Mouse (Mus musculus) hindbrain, embryonic 12.5 days (tissue): ENCODE measurements around the gene Rbms1. TPM values are rescaled to one million over a fixed set of nuclear protein-coding genes. Genes with fewer than 3 reads are reported as not detected.

Experiments
- ATAC-seq: fragments of 200-750 bp; cut with Nextera tagmentation; 2 replicates; pipeline ENCODE4 v1.8.0; 2017; ENCODE audit warnings: moderate TSS enrichment; ENCODE audit not compliant: low FRiP score
- H3K27ac ChIP-seq: fragments of 300-500 bp; sonication (generic); 2 replicates; pipeline ENCODE4 v1.5.1; 2016; ENCODE audit warnings: mild to moderate bottlenecking
- H3K27me3 ChIP-seq: fragments of 300-500 bp; sonication (generic); 2 replicates; pipeline ENCODE4 v1.6.1; 2016; ENCODE audit warnings: mild to moderate bottlenecking
- H3K36me3 ChIP-seq: fragments of 300-500 bp; sonication (generic); 2 replicates; pipeline ENCODE4 v1.6.1; 2016; ENCODE audit warnings: mild to moderate bottlenecking
- H3K4me1 ChIP-seq: fragments of 300-500 bp; sonication (generic); 2 replicates; pipeline ENCODE4 v1.6.1; 2016
- H3K4me2 ChIP-seq: fragments of 300-500 bp; sonication (generic); replicated peaks from 2 replicates; pipeline ENCODE4 v1.6.1; 2016; ENCODE audit warnings: mild to moderate bottlenecking
- H3K4me3 ChIP-seq: fragments of 300-500 bp; sonication (generic); 2 replicates; pipeline ENCODE4 v1.5.1; 2016; ENCODE audit warnings: mild to moderate bottlenecking
- H3K9ac ChIP-seq: fragments of 300-500 bp; sonication (generic); 2 replicates; pipeline ENCODE4 v1.6.1; 2016; ENCODE audit warnings: mild to moderate bottlenecking, moderate library complexity
- H3K9me3 ChIP-seq: fragments of 300-500 bp; sonication (generic); replicated peaks from 2 replicates; pipeline ENCODE4 v1.6.1; 2016; ENCODE audit warnings: mild to moderate bottlenecking
- WGBS: fragments of 180-500 bp; shearing (Covaris S2); methylation state at CpG from one replicate; pipeline ENCODE4 v1.1.7; 2016; 5-methylcytosine and 5-hydroxymethylcytosine counted together
- polyA plus RNA-seq: library from polyadenylated mRNA; unstranded; fragments of >200 nt; fragmentation: Nextera tagmentation; extraction: Ambion mirVana; gene quantifications from 2 replicates; pipeline ENCODE4 v1.2.1, GENCODE M21; 2016

The Rbms1 gene
- 74.1 and 77.4 TPM in 2 replicates for polyA plus RNA-seq

DNA sequence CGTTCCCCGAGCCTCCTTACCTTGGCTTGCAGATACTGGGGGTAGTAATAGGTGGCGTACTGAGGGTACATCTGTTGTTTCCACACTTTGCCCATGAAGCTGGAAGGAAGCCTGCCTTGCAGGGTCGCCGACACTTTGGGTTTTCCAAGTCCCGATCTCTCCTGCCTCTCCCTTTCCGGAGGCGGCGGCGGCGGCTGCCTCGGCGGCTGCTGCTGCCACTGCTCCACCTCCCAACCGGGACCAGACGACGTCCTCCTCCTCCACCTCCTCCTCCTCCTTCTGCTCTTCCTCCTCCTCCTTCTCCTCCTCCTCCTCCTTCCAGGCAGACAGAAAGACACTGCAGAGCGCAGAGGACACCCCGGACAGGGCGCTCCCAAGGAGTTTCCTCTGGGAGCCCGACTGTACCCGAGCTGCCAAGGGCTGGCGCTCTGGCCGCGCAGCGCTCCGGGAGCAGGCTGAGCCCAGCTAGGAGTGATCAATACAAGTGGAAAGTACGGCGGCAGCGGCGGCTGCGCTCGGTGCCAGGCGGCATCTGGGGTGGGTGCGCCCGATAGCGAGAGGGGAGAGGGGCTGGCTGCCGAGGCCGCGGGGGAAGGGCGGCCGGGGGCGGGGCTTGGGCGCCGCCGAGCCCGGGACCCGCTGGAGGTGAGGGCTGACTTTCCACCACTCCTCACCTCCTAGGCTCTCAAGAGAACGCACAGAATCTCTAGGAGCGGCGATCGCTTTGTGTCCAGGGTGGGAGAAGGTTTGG lies at the start of gene Rbms1:
Rbms1 (minus strand) TSS at position 522 of the 751 bp plus-strand sequence.
- Histone ChIP-seq H3K36me3 (no peaks in the 10 kb centered on the region), H3K27me3 (0 out of 2 replicates have a peak, but pooled peaks cover 2% of the 10 kb centered on the region), H3K27ac (peak within 1 kb of the TSS; percentile 95), H3K4me3 (peak within 1 kb of the TSS; percentile 78), H3K9ac (peak within 1 kb of the TSS; percentile 84), H3K4me1 (peaks cover 13% of the 10 kb centered on the region), H3K4me2 (peak within 1 kb of the TSS; percentile 82), H3K9me3 (no peaks in the 10 kb centered on the region)
- WGBS = 1% methylated on average over 40 of the region's 51 CpGs
- ATAC-seq = peak; percentile 87

DNA sequence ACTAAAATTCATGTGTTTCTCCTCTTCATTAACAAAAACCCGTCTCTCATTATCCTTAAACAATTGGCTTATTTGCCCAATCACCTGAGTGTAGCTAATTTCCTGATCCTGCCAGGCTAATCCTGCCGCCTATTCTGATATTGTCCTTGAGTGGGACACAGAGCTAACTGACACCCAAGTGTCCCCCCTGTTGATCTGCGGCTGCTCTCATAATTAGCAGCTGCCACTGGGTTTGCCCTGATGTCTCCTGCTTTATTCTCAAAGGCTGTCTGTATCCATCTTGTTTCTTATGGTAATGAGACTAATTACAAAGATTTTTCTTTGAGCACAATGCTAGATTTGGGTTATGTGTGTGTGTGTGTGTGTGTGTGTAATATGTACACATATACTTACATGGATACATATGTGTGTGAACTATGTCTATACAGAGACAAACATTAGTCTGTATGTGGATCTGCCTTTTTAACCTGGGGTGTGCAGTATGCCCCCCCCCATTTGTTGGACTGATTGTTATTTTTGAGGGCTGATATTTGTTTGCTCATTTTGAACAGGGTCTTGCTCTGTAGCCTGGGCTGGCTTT lies 49.3 kb upstream of the Rbms1 start:
- H3K36me3 ChIP-seq = no peaks in the 10 kb centered on the region
- H3K4me3 ChIP-seq = no peak overlapping the region
- H3K9ac ChIP-seq = no peak overlapping the region
- 41% methylated on average over 3 of the region's 3 CpGs for WGBS
- H3K9me3 ChIP-seq = no peaks in the 10 kb centered on the region
- peak; percentile 71 for ATAC-seq
- no peaks in the 10 kb centered on the region for H3K4me1 ChIP-seq
- no peak overlapping the region for H3K4me2 ChIP-seq
- H3K27me3 ChIP-seq = no peaks in the 10 kb centered on the region
- 0 out of 2 replicates have a peak overlapping the region, but pooled peaks have one; percentile 12 for H3K27ac ChIP-seq

DNA sequence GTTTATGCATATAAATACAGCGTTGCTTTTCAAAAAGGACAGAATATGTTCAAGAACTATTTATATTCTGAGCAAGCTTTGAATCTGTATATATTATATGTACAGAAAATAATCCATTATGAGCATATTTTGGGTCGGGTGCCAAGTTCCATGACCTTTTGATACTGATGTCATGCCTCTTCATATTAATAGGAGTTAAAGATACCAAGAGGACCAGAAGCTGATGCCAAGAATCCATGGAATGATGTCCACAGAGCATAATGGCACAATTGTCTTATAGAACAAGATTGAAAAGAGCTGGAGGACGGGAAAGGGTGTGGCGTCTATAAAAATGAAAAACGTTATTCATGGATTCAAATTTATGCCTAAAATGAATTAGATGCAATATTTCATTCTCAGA lies 23.3 kb upstream of the Rbms1 start:
- no peak for ATAC-seq
- Histone ChIP-seq H3K9me3 (no peaks in the 10 kb centered on the region), H3K9ac (no peak overlapping the region), H3K4me2 (no peak overlapping the region), H3K27me3 (no peaks in the 10 kb centered on the region), H3K36me3 (no peaks in the 10 kb centered on the region), H3K4me3 (no peak overlapping the region), H3K4me1 (no peaks in the 10 kb centered on the region), H3K27ac (no peak overlapping the region)
- 80% methylated on average over 5 of the region's 5 CpGs for WGBS

DNA sequence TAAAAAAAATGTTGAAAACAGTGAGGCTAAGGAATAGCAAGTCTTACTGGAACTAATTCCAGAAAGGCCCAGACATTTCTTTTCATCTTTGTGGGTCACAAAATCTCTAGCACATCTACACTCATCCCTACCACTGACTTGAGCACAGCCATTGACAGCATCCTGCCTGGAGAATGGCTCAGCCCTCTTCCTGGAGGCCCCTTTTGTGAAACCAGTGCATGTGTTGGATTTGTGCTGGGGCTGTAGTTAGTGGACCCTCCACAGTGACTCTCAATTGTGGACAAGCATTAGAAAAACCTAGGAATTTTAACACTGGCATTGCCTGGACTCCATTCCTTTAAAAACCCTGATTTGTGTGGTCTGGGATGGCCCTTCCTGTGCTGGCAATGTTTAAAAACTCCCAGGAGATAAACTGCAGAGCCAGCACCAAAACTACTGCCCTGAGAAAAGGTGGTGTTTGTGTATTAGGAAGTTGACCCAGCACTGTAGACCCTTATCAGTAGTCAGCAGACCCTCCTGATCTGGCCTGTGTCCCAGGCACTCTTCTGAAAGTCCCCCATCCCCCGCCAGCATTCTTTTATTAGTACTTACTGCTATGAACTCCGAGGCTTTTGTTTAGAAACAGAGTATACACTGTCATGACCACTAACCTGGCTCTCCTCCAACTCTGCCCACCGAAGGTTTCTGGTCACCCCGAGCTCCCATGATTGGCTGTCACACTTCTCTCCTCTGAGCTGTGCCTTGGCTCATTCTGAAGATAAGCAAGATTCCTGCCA lies 15.7 kb upstream of the Rbms1 start:
- Histone ChIP-seq H3K9me3 (no peaks in the 10 kb centered on the region), H3K9ac (no peak overlapping the region), H3K27me3 (no peaks in the 10 kb centered on the region), H3K36me3 (no peaks in the 10 kb centered on the region), H3K27ac (no peak overlapping the region), H3K4me3 (no peak overlapping the region), H3K4me2 (no peak overlapping the region), H3K4me1 (peaks cover 5% of the 10 kb centered on the region; the same call in 1 of the 2 replicates)
- peak; percentile 66 for ATAC-seq
- 37% methylated on average over 4 of the region's 4 CpGs for WGBS

DNA sequence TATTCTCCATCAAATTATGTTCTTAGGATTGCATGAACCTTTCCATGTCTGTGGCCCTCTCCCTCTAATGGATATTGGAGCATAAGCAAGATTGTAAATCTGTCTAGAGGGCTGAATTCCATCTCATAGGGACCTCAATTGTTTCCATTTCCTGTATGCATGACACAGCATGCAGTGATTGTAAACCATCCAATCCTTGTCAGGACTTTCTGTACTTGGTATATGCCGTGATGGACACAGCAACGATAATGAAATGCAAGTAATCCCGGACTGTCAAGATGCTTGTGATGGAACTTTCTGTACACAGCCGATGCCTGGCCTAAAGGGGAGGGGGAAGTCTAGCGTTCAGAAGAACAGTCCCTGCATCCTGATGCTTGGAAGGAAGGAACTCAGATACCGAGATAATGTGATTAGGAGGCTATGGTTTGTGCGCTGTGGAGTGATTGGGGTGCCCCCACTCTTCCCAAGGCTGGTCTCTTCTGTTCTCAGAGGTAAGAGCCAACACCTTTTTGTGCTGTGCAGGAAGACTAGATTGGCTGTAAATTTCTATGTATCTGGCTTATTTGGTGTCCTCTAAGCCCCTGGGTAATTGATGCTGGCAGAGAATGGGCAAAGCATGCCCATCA lies 9.3 kb upstream of the Rbms1 start:
- Histone ChIP-seq H3K4me3 (no peak overlapping the region), H3K9me3 (no peaks in the 10 kb centered on the region), H3K4me1 (no peaks in the 10 kb centered on the region), H3K36me3 (no peaks in the 10 kb centered on the region), H3K27me3 (no peaks in the 10 kb centered on the region), H3K27ac (no peak overlapping the region), H3K9ac (no peak overlapping the region), H3K4me2 (no peak overlapping the region)
- 81% methylated on average over 7 of the region's 7 CpGs for WGBS
- no peak for ATAC-seq

DNA sequence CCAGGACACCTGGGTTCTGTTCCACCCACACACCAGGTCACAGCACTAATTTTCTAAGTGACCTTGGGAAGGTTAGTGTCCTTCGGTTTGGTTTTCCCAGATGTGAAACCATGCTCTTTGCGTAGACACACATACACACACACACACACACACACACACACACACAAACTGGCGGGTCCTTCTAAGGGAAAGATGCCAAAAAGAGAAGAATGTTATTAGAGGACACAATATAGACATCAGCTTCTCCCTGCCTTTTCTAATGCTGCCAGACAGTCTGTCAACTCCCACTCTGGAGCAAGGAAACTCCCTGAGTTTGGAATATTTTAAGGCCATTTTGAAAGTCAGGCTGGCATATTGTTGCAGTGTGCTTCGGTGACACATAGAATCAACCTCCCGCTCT lies 624 bp upstream of the Rbms1 start:
- WGBS = 12% methylated on average over 5 of the region's 5 CpGs
- H3K36me3 ChIP-seq = no peaks in the 10 kb centered on the region
- no peaks in the 10 kb centered on the region for H3K9me3 ChIP-seq
- H3K4me1 ChIP-seq = peaks cover 13% of the 10 kb centered on the region
- peak overlapping the region; percentile 82 for H3K4me2 ChIP-seq
- peak overlapping the region; percentile 78 for H3K4me3 ChIP-seq
- peak overlapping the region; percentile 84; the same call in 1 of the 2 replicates for H3K9ac ChIP-seq
- ATAC-seq = no peak
- H3K27ac ChIP-seq = peak overlapping the region; percentile 95; the same call in 1 of the 2 replicates
- H3K27me3 ChIP-seq = 0 out of 2 replicates have a peak, but pooled peaks cover 2% of the 10 kb centered on the region

DNA sequence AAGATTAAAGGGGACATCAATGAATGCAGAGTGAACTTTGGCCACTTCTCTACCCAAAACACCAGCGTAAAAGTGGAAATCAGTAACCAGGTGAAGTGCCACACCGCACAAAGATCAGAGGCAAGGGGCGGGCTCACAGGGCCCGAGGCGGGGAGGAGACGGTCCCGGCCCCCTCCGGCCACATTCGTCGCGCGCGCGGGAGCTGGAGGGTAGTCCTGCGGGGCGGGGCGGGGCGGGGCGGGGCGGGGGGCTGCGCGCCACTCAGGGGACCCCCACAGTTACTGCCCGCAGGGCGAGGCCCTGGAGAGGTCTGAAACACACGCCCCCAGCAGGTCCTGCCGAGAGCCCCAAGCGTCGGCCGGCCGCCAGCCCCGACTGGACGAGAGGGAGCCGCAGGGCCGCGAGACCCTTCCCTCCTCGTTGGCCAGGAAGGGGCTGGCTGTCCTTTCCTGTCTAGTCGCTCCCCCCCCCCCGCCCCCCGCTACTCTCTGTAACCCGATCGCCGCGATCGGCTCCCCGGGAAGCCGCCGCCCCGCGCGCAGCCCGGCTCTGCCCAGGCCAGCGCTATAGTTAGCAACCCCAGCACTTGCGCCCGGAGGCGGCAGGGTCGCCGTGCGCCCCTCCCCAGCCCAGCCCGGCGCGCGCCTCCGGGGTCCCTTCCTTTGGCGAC lies 856 bp downstream of the Rbms1 start:
- Histone ChIP-seq H3K27ac (peak overlapping the region; percentile 95), H3K9ac (peak overlapping the region; percentile 84), H3K4me2 (peak overlapping the region; percentile 82), H3K36me3 (no peaks in the 10 kb centered on the region), H3K9me3 (no peaks in the 10 kb centered on the region), H3K27me3 (0 out of 2 replicates have a peak, but pooled peaks cover 2% of the 10 kb centered on the region), H3K4me3 (peak overlapping the region; percentile 78), H3K4me1 (peaks cover 13% of the 10 kb centered on the region)
- WGBS = under 1% methylated on average over 45 of the region's 64 CpGs
- ATAC-seq = peak; percentile 90

DNA sequence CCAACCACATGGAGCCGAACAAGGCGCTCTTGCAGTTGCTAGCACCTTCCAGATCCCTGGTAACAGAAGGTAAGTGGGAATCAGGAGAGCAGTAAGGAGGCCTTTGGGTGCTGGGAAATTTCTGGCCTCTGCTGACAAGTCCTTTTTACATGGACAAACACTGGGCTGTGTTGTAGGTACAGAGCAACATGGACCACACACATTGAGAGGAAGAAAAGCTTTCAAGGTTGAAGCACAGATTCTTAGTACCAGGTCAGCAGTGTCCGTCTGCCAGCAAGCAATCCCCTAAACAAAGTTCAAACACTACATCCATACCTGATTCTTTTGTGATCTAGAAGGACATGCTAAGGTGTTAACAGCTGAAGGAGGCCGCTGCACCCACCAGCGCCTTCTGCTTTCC lies 1.7 kb downstream of the Rbms1 start:
- H3K4me1 ChIP-seq = peaks cover 13% of the 10 kb centered on the region
- 0 out of 2 replicates have a peak, but pooled peaks cover 2% of the 10 kb centered on the region for H3K27me3 ChIP-seq
- H3K9me3 ChIP-seq = no peaks in the 10 kb centered on the region
- H3K4me2 ChIP-seq = peak overlapping the region; percentile 82
- peak overlapping the region; percentile 78 for H3K4me3 ChIP-seq
- peak overlapping the region; percentile 40; the same call in 1 of the 2 replicates for H3K27ac ChIP-seq
- ATAC-seq = no peak
- no peaks in the 10 kb centered on the region for H3K36me3 ChIP-seq
- peak overlapping the region; percentile 43 for H3K9ac ChIP-seq
- WGBS = 42% methylated on average over 5 of the region's 5 CpGs

DNA sequence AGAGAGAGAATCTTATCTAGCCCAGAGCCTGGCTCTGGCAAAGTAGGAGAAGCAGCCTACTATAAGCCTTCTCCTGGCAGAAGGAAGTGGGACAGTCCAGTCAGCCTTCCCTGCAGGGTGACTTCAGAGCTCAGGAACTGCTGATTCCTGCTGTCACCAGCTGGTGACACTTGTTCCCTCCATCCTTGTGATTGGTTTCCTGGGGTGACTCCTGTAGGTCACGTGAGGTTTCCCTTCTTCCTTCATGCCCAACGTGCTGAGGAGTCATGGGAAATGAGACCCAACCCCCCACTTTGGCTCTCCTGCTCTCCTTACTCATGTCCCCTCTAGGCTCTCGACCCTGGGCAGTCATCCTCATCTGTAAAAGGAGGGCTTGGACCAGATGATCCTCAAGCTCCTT lies 14.8 kb downstream of the Rbms1 start:
- no peak overlapping the region for H3K9ac ChIP-seq
- no peaks in the 10 kb centered on the region for H3K36me3 ChIP-seq
- no peaks in the 10 kb centered on the region for H3K4me1 ChIP-seq
- no peak overlapping the region for H3K4me3 ChIP-seq
- no peak overlapping the region for H3K4me2 ChIP-seq
- 45% methylated on average over 3 of the region's 3 CpGs for WGBS
- no peak for ATAC-seq
- H3K9me3 ChIP-seq = no peaks in the 10 kb centered on the region
- H3K27ac ChIP-seq = no peak overlapping the region
- no peaks in the 10 kb centered on the region for H3K27me3 ChIP-seq

DNA sequence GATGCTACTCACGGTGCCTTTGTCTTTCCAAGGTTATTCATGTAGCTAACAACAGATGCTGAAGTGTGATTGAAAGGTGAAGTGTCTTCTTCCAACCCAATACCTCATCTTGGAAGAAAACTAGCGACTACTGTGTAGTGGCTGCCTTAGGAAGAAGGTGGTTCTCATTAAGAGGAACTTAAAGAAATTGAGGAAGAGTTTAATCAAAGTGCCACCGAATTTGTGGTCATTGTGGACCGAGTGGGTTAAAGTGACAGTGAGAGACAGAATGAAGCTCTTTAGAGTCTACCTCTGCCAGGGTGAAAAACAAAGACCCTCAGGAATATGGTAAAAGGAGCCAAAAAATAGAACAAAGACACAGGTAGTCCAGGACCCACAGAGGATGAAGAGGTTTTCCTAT lies 15.2 kb downstream of the Rbms1 start:
- ATAC-seq = no peak
- 89% methylated on average over 4 of the region's 4 CpGs for WGBS
- no peaks in the 10 kb centered on the region for H3K36me3 ChIP-seq

DNA sequence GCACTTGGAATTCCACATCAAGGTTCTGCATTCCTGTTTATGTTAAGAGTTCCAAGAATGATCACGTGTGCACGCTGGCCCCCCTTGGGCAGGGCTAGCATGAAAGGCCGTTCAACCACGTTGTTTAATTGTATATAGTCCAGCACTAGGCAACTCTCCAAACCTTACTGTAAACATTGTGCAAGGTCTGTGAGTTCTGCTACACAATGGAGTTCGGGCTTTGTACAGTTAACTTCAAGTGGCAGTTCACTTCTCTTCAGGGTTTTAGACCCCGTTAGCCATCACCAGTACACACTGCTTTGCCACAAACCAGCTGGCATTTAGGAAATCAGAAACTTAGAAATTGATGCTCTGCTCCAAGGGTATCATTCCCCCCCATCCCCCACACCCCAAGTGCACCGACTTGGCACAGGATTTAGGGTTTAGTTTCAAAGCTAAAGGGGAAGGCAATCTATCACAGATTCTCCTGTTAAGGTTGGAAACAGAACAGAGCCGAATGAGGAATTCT lies 22.5 kb downstream of the Rbms1 start:
- Histone ChIP-seq H3K4me1 (no peaks in the 10 kb centered on the region; the same call in 1 of the 2 replicates), H3K4me2 (no peak overlapping the region), H3K27ac (0 out of 2 replicates have a peak overlapping the region, but pooled peaks have one; percentile 23), H3K27me3 (no peaks in the 10 kb centered on the region), H3K36me3 (no peaks in the 10 kb centered on the region), H3K9ac (no peak overlapping the region), H3K4me3 (no peak overlapping the region), H3K9me3 (no peaks in the 10 kb centered on the region)
- WGBS = 65% methylated on average over 8 of the region's 8 CpGs
- no peak for ATAC-seq

More for the DNA sequence above, 15.2 kb downstream of the Rbms1 start:
- Histone ChIP-seq H3K4me2 (no peak overlapping the region), H3K27me3 (no peaks in the 10 kb centered on the region), H3K4me3 (no peak overlapping the region), H3K9me3 (no peaks in the 10 kb centered on the region), H3K4me1 (no peaks in the 10 kb centered on the region), H3K27ac (no peak overlapping the region), H3K9ac (no peak overlapping the region)
